Mouse (Mus musculus): ENCODE measurements at regions not wholly inside any gene's neighbourhood (a gene's known extent, or its start where the extent isn't known, plus 50 kb on each side); places are given as distances from the start of the nearest gene placed in this dataset.

DNA sequence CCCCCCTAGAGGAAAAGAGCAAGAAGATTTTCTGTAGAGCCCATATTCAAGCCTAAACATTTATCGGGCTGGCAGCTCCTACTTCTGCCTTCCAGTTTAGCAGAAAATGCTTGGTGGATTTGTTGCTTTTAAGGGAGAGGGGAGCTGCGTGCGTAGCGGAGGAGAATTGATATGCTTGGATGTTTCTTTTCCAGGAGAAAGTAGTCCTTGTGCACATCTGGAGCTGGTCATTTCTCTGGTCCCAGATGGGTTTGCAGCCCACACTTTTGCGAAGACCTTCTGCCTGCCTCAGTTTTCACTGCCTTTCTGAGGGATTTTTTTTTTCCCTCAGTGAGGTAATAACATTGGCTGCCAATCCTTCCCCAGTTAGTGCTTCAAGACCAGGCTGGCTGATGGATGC, 203.6 kb downstream of the Kcnrg start:
- no peaks in the 10 kb centered on the region for H3K36me3 ChIP-seq (ENCODE audit: insufficient read depth, low read length)
- no peaks in the 10 kb centered on the region for H3K9me3 ChIP-seq (ENCODE audit: low read length)
- H3K27ac ChIP-seq = no peak overlapping the region
- H3K27me3 ChIP-seq (ENCODE audit: insufficient read depth, low read length) = no peaks in the 10 kb centered on the region
- WGBS = 69% methylated on average over 5 of the region's 5 CpGs
- no peak overlapping the region for H3K9ac ChIP-seq (replicated peaks; ENCODE audit: low read length)
- ATAC-seq = no peak
- TF ChIP-seq CTCF (IDR thresholded peaks at IDR 0.05; ENCODE audit: low read depth) = no peak
- no peak for DNase-seq (ENCODE audit: low spot score)
- no peak overlapping the region for H3K4me3 ChIP-seq (ENCODE audit: low read length)
- 0 out of 2 replicates have a peak, but pooled peaks cover 3% of the 10 kb centered on the region for H3K4me1 ChIP-seq (ENCODE audit: insufficient read depth, low read length)
- 0 out of 2 replicates have a peak overlapping the region, but pooled peaks have one; percentile 5 for H3K4me2 ChIP-seq (ENCODE audit: low read depth, low read length)

DNA sequence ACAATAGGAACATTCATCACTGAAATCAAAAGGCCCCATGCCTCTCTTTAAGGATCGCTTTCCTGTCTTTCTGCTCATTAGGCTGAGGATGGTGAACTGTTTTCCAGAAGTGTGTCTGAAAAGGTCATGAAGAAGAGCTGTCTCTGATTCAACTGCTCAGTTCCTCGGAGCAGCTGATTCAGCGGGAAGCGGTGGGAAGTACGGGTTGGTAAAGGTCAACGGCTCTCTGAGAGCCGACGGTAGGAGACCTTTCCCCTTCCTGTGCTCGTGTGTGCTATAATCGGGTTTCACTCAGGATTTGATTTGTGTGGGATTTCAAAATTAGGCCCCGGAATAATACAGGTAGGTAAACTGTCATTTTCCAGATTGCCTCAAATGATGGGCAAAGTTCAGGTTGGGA, 210.5 kb downstream of the Kcnrg start:
- Histone ChIP-seq H3K27me3 (ENCODE audit: insufficient read depth, low read length) (no peaks in the 10 kb centered on the region), H3K9me3 (ENCODE audit: low read length) (no peaks in the 10 kb centered on the region), H3K36me3 (ENCODE audit: insufficient read depth, low read length) (no peaks in the 10 kb centered on the region), H3K27ac (no peak overlapping the region), H3K4me3 (ENCODE audit: low read length) (no peak overlapping the region), H3K4me1 (ENCODE audit: insufficient read depth, low read length) (no peaks in the 10 kb centered on the region), H3K4me2 (ENCODE audit: low read depth, low read length) (no peak overlapping the region), H3K9ac (replicated peaks; ENCODE audit: low read length) (no peak overlapping the region)
- DNase-seq (ENCODE audit: low spot score) (no peak), ATAC-seq (no peak)
- 73% methylated on average over 11 of the region's 11 CpGs for WGBS
- no peak for TF ChIP-seq CTCF (IDR thresholded peaks at IDR 0.05; ENCODE audit: low read depth)

DNA sequence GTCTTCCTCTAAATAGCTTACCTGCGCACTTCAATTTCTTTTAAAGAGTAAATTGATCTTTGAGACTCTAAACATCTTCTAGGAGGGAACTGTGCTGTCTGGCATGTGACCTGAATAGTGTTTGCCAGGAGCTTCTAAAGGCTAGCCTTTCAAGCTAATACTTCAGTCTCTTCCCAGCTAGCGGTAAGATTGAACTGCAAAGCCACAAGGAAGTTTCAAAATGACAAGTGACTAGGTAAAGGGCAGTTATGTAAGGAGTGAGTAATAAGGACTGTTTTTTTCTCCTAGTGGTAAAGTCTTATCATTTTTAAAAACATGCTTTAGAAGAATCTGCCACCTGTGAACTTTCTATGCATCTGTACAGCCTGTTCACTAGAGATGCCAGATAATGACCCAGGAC, 211.1 kb downstream of the Kcnrg start:
- Histone ChIP-seq H3K9me3 (ENCODE audit: low read length) (no peaks in the 10 kb centered on the region), H3K4me1 (ENCODE audit: insufficient read depth, low read length) (no peaks in the 10 kb centered on the region), H3K27ac (no peak overlapping the region), H3K36me3 (ENCODE audit: insufficient read depth, low read length) (no peaks in the 10 kb centered on the region), H3K4me2 (ENCODE audit: low read depth, low read length) (no peak overlapping the region), H3K27me3 (ENCODE audit: insufficient read depth, low read length) (no peaks in the 10 kb centered on the region), H3K9ac (replicated peaks; ENCODE audit: low read length) (no peak overlapping the region), H3K4me3 (ENCODE audit: low read length) (no peak overlapping the region)
- DNase-seq (ENCODE audit: low spot score) (no peak), ATAC-seq (no peak)
- no peak for TF ChIP-seq CTCF (IDR thresholded peaks at IDR 0.05; ENCODE audit: low read depth)
- WGBS = 91% methylated on average over 2 of the region's 2 CpGs

DNA sequence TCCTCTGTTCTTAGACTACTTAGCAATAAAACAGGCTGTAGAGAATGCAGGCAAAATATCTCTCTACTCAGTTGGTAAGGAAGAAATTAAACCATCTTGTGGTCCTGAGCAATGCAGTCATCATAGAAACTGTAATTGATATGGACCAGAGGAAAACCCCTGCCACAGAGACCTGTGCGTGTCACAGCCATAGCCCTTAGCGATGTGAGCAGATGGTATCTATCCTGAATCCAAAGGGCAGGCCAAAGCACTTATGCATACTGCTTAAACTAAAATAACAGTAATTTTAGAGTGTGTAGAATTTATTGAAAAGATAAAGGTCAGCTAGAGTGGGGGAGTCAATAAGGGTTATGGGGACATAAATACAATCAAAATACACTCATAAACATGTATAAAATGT, 212.0 kb downstream of the Kcnrg start:
- 88% methylated on average over 2 of the region's 2 CpGs for WGBS
- ATAC-seq = no peak
- no peak overlapping the region for H3K9ac ChIP-seq (replicated peaks; ENCODE audit: low read length)
- no peak overlapping the region for H3K4me2 ChIP-seq (ENCODE audit: low read depth, low read length)
- H3K36me3 ChIP-seq (ENCODE audit: insufficient read depth, low read length) = no peaks in the 10 kb centered on the region
- no peaks in the 10 kb centered on the region for H3K9me3 ChIP-seq (ENCODE audit: low read length)
- no peaks in the 10 kb centered on the region for H3K27me3 ChIP-seq (ENCODE audit: insufficient read depth, low read length)
- no peaks in the 10 kb centered on the region for H3K4me1 ChIP-seq (ENCODE audit: insufficient read depth, low read length)
- H3K27ac ChIP-seq = no peak overlapping the region
- TF ChIP-seq CTCF (IDR thresholded peaks at IDR 0.05; ENCODE audit: low read depth) = no peak
- H3K4me3 ChIP-seq (ENCODE audit: low read length) = no peak overlapping the region
- DNase-seq (ENCODE audit: low spot score) = no peak

GRCm38 (mm10) chr14:61834291-61834936, 227.2 kb downstream of the Kcnrg start:
- Histone ChIP-seq H3K4me3 (ENCODE audit: low read length) (no peak overlapping the region), H3K4me2 (ENCODE audit: low read depth, low read length) (no peak overlapping the region), H3K9me3 (ENCODE audit: low read length) (no peaks in the 10 kb centered on the region), H3K27me3 (ENCODE audit: insufficient read depth, low read length) (no peaks in the 10 kb centered on the region), H3K36me3 (ENCODE audit: insufficient read depth, low read length) (no peaks in the 10 kb centered on the region), H3K9ac (replicated peaks; ENCODE audit: low read length) (no peak overlapping the region), H3K4me1 (ENCODE audit: insufficient read depth, low read length) (no peaks in the 10 kb centered on the region), H3K27ac (no peak overlapping the region)
- WGBS = 71% methylated on average over 8 of the region's 8 CpGs
- no peak for ATAC-seq
- DNase-seq (ENCODE audit: low spot score) = no peak
- no peak for TF ChIP-seq CTCF (IDR thresholded peaks at IDR 0.05; ENCODE audit: low read depth)

DNA sequence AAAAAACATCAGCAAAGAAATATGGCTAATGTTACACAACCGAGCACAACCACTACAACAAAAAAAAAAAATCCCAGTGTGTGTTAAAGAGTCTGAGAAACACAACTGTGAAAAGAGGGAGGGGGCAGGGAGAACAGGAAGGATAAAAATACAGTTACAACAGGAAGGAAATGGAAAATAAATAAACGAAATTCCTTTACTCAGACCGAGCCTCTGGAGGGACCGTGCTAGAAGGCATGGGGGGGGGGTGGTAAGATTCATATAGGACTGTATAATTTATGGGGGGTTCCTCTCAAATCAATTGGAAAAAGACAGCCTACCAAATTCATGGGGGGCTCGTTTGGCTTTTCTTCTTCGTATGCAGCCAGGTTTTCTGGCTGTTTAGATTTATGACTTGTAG, 228.5 kb downstream of the Kcnrg start:
- ATAC-seq (no peak), DNase-seq (ENCODE audit: low spot score) (no peak)
- H3K9me3 ChIP-seq (ENCODE audit: low read length) = no peaks in the 10 kb centered on the region
- no peak overlapping the region for H3K4me2 ChIP-seq (ENCODE audit: low read depth, low read length)
- no peak overlapping the region for H3K27ac ChIP-seq
- H3K27me3 ChIP-seq (ENCODE audit: insufficient read depth, low read length) = no peaks in the 10 kb centered on the region
- no peak overlapping the region for H3K4me3 ChIP-seq (ENCODE audit: low read length)
- no peak for TF ChIP-seq CTCF (IDR thresholded peaks at IDR 0.05; ENCODE audit: low read depth)
- H3K36me3 ChIP-seq (ENCODE audit: insufficient read depth, low read length) = no peaks in the 10 kb centered on the region
- H3K4me1 ChIP-seq (ENCODE audit: insufficient read depth, low read length) = no peaks in the 10 kb centered on the region
- 71% methylated on average over 6 of the region's 6 CpGs for WGBS
- no peak overlapping the region for H3K9ac ChIP-seq (replicated peaks; ENCODE audit: low read length)

DNA sequence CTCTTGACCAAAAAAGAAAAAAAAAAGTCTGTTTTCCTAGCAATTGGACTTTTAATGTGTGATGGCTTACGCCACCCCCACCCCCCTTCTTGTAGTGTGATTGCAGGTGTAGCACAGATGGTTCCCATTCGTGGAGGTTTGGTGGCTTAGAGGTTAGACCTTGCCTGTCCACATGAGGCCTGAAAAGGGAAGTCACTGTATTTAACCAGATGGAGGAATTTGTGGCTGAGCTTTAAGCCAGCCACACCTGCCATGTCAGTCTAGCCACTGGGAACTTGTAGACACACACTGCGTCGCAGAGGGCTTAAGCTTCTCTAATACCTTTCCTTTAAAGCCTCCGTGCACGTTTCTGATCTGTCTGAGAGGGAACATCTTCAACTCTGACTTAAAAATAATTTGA, 229.0 kb downstream of the Kcnrg start:
- WGBS = 76% methylated on average over 6 of the region's 6 CpGs
- ATAC-seq (no peak), DNase-seq (ENCODE audit: low spot score) (no peak)
- H3K4me3 ChIP-seq (ENCODE audit: low read length) = no peak overlapping the region
- no peak for TF ChIP-seq CTCF (IDR thresholded peaks at IDR 0.05; ENCODE audit: low read depth)
- H3K9me3 ChIP-seq (ENCODE audit: low read length) = no peaks in the 10 kb centered on the region
- H3K27ac ChIP-seq = no peak overlapping the region
- no peak overlapping the region for H3K9ac ChIP-seq (replicated peaks; ENCODE audit: low read length)
- no peak overlapping the region for H3K4me2 ChIP-seq (ENCODE audit: low read depth, low read length)
- H3K27me3 ChIP-seq (ENCODE audit: insufficient read depth, low read length) = no peaks in the 10 kb centered on the region
- H3K4me1 ChIP-seq (ENCODE audit: insufficient read depth, low read length) = no peaks in the 10 kb centered on the region
- no peaks in the 10 kb centered on the region for H3K36me3 ChIP-seq (ENCODE audit: insufficient read depth, low read length)
